Mouse (Mus musculus): ENCODE measurements around the gene C2cd6.

DNA sequence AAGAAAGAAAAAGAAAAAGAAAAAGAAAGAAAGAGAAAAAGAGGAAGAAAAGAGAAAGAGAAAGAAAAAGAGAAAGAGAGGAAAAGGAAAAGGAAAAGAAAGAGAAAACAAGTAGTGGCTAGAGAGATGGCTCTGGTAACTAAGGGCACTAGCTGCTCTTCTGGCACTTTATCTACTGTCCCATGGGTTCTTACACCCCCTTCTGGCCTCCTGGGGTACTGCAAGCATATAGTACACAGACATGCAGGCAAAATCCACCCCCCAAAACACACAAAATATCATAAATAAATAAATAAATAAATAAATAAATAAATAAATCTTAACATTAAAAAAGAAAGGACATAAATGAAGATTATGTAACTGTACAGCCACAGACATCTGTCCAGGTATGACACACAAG is 48.1 kb upstream of the C2cd6 start:
- TF ChIP-seq CTCF (IDR thresholded peaks at IDR 0.05; ENCODE audit: borderline replicate concordance, insufficient read depth, low read length) = no peak
- TF ChIP-seq POLR2A (IDR thresholded peaks at IDR 0.05; ENCODE audit: low read depth, low read length) = no peak
